Mouse (Mus musculus): ENCODE measurements around the gene Setdb1. TPM values are rescaled to one million over a fixed set of nuclear protein-coding genes. Genes with fewer than 3 reads are reported as not detected.

Setdb1 gene
- polyA plus RNA-seq, 1 experiment from 2014 or later = 12.0 TPM

GRCm38 (mm10) chr3:95310496-95310895 is 46.5 kb downstream of the Setdb1 start:
- no peak for ATAC-seq (ENCODE audit: insufficient read depth)
- Histone ChIP-seq H3K9me3 (replicated peaks) (no peaks in the 10 kb centered on the region), H3K9ac (no peak overlapping the region), H3K4me1 (replicated peaks) (peaks cover 54% of the 10 kb centered on the region), H3K4me3 (replicated peaks) (no peak overlapping the region), H3K27ac (replicated peaks) (no peak overlapping the region), H3K27me3 (no peaks in the 10 kb centered on the region), H3K36me3 (replicated peaks) (peaks cover 5% of the 10 kb centered on the region; the same call in 1 of the 2 replicates), H3K4me2 (no peak overlapping the region)
- WGBS (ENCODE audit: insufficient replicate concordance) = 36% methylated on average over 3 of the region's 3 CpGs

GRCm38 (mm10) chr3:95307100-95307499 is 49.9 kb downstream of the Setdb1 start, which contains the start of gene Anxa9:
Gene Anxa9, minus strand, starts transcription at chr3:95307176.
- Histone ChIP-seq H3K4me3 (replicated peaks) (no peak within 1 kb of the TSS), H3K27ac (replicated peaks) (no peak within 1 kb of the TSS), H3K4me1 (replicated peaks) (peaks cover 26% of the 10 kb centered on the region), H3K9me3 (replicated peaks) (no peaks in the 10 kb centered on the region), H3K4me2 (no peak within 1 kb of the TSS), H3K27me3 (no peaks in the 10 kb centered on the region), H3K9ac (no peak within 1 kb of the TSS), H3K36me3 (replicated peaks) (peaks cover 7% of the 10 kb centered on the region; the same call in 1 of the 2 replicates)
- 62% methylated on average over 7 of the region's 7 CpGs for WGBS (ENCODE audit: insufficient replicate concordance)
- ATAC-seq (ENCODE audit: insufficient read depth) = no peak

GRCm38 (mm10) chr3:95306244-95306643 is 50.8 kb downstream of the Setdb1 start:
- WGBS (ENCODE audit: insufficient replicate concordance) = 70% methylated on average over 4 of the region's 4 CpGs
- ATAC-seq (ENCODE audit: insufficient read depth) = no peak
- H3K36me3 ChIP-seq (replicated peaks) = peaks cover 7% of the 10 kb centered on the region; the same call in 1 of the 2 replicates
- H3K4me3 ChIP-seq (replicated peaks) = no peak overlapping the region
- H3K9ac ChIP-seq = no peak overlapping the region
- no peak overlapping the region for H3K27ac ChIP-seq (replicated peaks)
- peaks cover 18% of the 10 kb centered on the region for H3K4me1 ChIP-seq (replicated peaks)
- no peak overlapping the region for H3K4me2 ChIP-seq
- no peaks in the 10 kb centered on the region for H3K27me3 ChIP-seq
- no peaks in the 10 kb centered on the region for H3K9me3 ChIP-seq (replicated peaks)

DNA sequence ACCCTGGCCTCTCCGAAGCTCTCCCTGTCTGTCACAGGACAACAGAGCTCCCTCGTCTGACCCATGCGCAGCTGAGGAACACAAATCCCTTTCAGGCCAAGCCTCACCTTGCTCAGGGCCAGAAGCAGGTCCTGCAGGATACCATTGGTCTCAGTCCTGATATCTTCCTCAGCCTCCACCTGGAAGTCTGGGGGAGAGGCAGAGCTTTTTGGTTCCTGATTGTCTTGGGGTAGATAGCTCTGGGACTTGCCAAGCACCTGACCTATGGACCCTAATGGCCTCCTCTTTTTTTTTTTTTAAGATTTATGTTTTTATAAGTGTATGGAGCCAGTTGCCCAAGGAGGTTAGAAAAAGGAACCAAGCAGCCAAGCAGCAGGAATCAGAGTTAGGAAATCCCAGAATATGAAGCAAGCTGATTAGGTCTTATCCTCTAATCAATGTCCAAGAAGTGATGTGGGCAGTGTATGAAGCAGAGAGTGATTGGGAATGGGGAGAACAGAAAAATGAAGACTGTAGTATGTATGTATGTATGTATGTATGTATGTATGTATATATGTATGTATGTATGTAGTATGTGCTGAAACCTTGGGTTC is 55.7 kb downstream of the Setdb1 start:
- no peak for ATAC-seq (ENCODE audit: insufficient read depth)

GRCm38 (mm10) chr3:95298018-95298417 is 59.0 kb downstream of the Setdb1 start:
- peak; percentile 28; the same call in 1 of the 2 replicates for ATAC-seq (ENCODE audit: insufficient read depth)
- 42% methylated on average over 7 of the region's 7 CpGs for WGBS (ENCODE audit: insufficient replicate concordance)
- peaks cover 47% of the 10 kb centered on the region for H3K4me1 ChIP-seq (replicated peaks)
- H3K4me2 ChIP-seq = no peak overlapping the region
- peaks cover 48% of the 10 kb centered on the region for H3K36me3 ChIP-seq (replicated peaks)
- H3K9me3 ChIP-seq (replicated peaks) = no peaks in the 10 kb centered on the region
- H3K4me3 ChIP-seq (replicated peaks) = no peak overlapping the region
- no peak overlapping the region for H3K9ac ChIP-seq
- no peaks in the 10 kb centered on the region for H3K27me3 ChIP-seq
- H3K27ac ChIP-seq (replicated peaks) = 0 out of 2 replicates have a peak overlapping the region, but pooled peaks have one; percentile 31

More for the DNA sequence above, 55.7 kb downstream of the Setdb1 start:
- H3K4me1 ChIP-seq (replicated peaks) = peaks cover 15% of the 10 kb centered on the region
- H3K27ac ChIP-seq (replicated peaks) = no peak overlapping the region
- WGBS (ENCODE audit: insufficient replicate concordance) = 83% methylated on average over 3 of the region's 3 CpGs
- no peak overlapping the region for H3K4me3 ChIP-seq (replicated peaks)
- H3K4me2 ChIP-seq = no peak overlapping the region
- no peaks in the 10 kb centered on the region for H3K27me3 ChIP-seq
- H3K9me3 ChIP-seq (replicated peaks) = no peaks in the 10 kb centered on the region
- H3K9ac ChIP-seq = no peak overlapping the region
- H3K36me3 ChIP-seq (replicated peaks) = peaks cover 26% of the 10 kb centered on the region

- no peak overlapping the region for H3K9ac ChIP-seq
- H3K4me2 ChIP-seq = no peak overlapping the region
- no peak overlapping the region for H3K4me3 ChIP-seq (replicated peaks)
- peaks cover 61% of the 10 kb centered on the region for H3K36me3 ChIP-seq (replicated peaks)
- H3K4me1 ChIP-seq (replicated peaks) = peaks cover 54% of the 10 kb centered on the region
- H3K9me3 ChIP-seq (replicated peaks) = no peaks in the 10 kb centered on the region
- peak overlapping the region; percentile 29; the same call in 1 of the 2 replicates for H3K27ac ChIP-seq (replicated peaks)
- ATAC-seq (ENCODE audit: insufficient read depth) = no peak
- WGBS (ENCODE audit: insufficient replicate concordance) = 10% methylated on average over 5 of the region's 5 CpGs
- no peaks in the 10 kb centered on the region for H3K27me3 ChIP-seq
Measured at GRCm38 (mm10) chr3:95296103-95296469, 60.9 kb downstream of the Setdb1 start.

GRCm38 (mm10) chr3:95295321-95296102 is 61.5 kb downstream of the Setdb1 start:
- Histone ChIP-seq H3K27me3 (no peaks in the 10 kb centered on the region), H3K9me3 (replicated peaks) (no peaks in the 10 kb centered on the region), H3K4me1 (replicated peaks) (peaks cover 57% of the 10 kb centered on the region), H3K27ac (replicated peaks) (peak overlapping the region; percentile 41), H3K4me3 (replicated peaks) (no peak overlapping the region), H3K9ac (no peak overlapping the region), H3K4me2 (no peak overlapping the region), H3K36me3 (replicated peaks) (peaks cover 66% of the 10 kb centered on the region)
- ATAC-seq (ENCODE audit: insufficient read depth) = peak; percentile 29; the same call in 1 of the 2 replicates
- WGBS (ENCODE audit: insufficient replicate concordance) = 68% methylated on average over 11 of the region's 11 CpGs

- peaks cover 57% of the 10 kb centered on the region for H3K4me1 ChIP-seq (replicated peaks)
- no peak overlapping the region for H3K9ac ChIP-seq
- no peak overlapping the region for H3K4me2 ChIP-seq
- H3K9me3 ChIP-seq (replicated peaks) = no peaks in the 10 kb centered on the region
- no peak overlapping the region for H3K4me3 ChIP-seq (replicated peaks)
- peak overlapping the region; percentile 41; the same call in 1 of the 2 replicates for H3K27ac ChIP-seq (replicated peaks)
- no peak for ATAC-seq (ENCODE audit: insufficient read depth)
- 63% methylated on average over 5 of the region's 5 CpGs for WGBS (ENCODE audit: insufficient replicate concordance)
- H3K27me3 ChIP-seq = no peaks in the 10 kb centered on the region
- H3K36me3 ChIP-seq (replicated peaks) = peaks cover 68% of the 10 kb centered on the region
Measured at GRCm38 (mm10) chr3:95294718-95295117, 62.3 kb downstream of the Setdb1 start.

DNA sequence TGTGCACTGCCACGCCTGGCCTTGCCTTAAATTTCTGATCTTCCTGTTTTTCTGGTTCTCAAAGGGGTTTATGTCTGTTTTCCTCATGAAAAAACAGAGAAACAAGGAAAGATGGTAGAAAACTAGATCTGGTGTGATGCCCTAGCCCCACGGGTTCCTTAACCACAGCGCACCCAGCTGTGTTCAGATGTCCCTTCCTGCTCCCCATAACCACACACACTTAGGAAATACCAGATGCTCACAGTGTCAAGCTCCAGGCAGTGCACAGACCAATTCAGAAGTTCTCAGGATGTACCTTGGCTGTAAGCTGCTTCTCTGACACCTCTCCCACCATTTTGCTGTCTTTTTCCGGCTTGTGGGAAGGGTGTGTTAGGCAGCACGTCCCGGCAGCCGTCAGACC is 62.7 kb downstream of the Setdb1 start:
- Histone ChIP-seq H3K4me1 (replicated peaks) (peaks cover 57% of the 10 kb centered on the region), H3K9me3 (replicated peaks) (no peaks in the 10 kb centered on the region), H3K4me3 (replicated peaks) (no peak overlapping the region), H3K27ac (replicated peaks) (peak overlapping the region; percentile 24), H3K4me2 (no peak overlapping the region), H3K36me3 (replicated peaks) (peaks cover 72% of the 10 kb centered on the region), H3K9ac (no peak overlapping the region), H3K27me3 (no peaks in the 10 kb centered on the region)
- no peak for ATAC-seq (ENCODE audit: insufficient read depth)
- 54% methylated on average over 7 of the region's 7 CpGs for WGBS (ENCODE audit: insufficient replicate concordance)

DNA sequence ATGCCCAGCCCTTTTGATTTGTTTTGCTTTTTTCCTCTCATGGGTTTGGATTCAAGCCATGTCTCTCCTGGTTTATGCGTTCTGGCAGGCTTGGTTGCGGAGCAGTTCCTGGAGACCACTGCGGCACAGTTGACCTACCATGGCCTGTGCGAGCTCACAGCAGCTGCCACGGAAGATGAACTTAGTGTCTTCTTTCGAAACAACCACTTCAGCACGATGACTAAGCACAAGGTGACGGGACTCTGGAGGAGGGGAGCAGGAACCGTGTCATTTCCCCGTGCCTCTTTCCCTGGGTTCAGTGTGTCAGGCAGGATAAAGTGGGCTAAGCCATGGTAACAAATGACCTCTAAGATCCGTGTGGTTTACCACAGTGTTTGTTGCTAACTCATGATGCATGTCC is 63.5 kb downstream of the Setdb1 start:
- Histone ChIP-seq H3K9ac (no peak overlapping the region), H3K27ac (replicated peaks) (peak overlapping the region; percentile 58), H3K36me3 (replicated peaks) (peaks cover 77% of the 10 kb centered on the region), H3K9me3 (replicated peaks) (no peaks in the 10 kb centered on the region), H3K4me2 (no peak overlapping the region; the same call in 1 of the 2 replicates), H3K4me3 (replicated peaks) (no peak overlapping the region), H3K27me3 (no peaks in the 10 kb centered on the region), H3K4me1 (replicated peaks) (peaks cover 57% of the 10 kb centered on the region)
- ATAC-seq (ENCODE audit: insufficient read depth) = peak; percentile 15; the same call in 1 of the 2 replicates
- WGBS (ENCODE audit: insufficient replicate concordance) = 25% methylated on average over 11 of the region's 11 CpGs

- WGBS (ENCODE audit: insufficient replicate concordance) = 56% methylated on average over 2 of the region's 2 CpGs
- no peak overlapping the region for H3K4me3 ChIP-seq (replicated peaks)
- H3K4me2 ChIP-seq = no peak overlapping the region
- H3K27me3 ChIP-seq = no peaks in the 10 kb centered on the region
- no peak for ATAC-seq (ENCODE audit: insufficient read depth)
- peaks cover 52% of the 10 kb centered on the region for H3K4me1 ChIP-seq (replicated peaks)
- H3K36me3 ChIP-seq (replicated peaks) = peaks cover 83% of the 10 kb centered on the region
- H3K9me3 ChIP-seq (replicated peaks) = no peaks in the 10 kb centered on the region
- H3K9ac ChIP-seq = no peak overlapping the region
- peak overlapping the region; percentile 58; the same call in 1 of the 2 replicates for H3K27ac ChIP-seq (replicated peaks)
Measured at GRCm38 (mm10) chr3:95292899-95293298, 64.1 kb downstream of the Setdb1 start.

Data from liver, embryonic 15.5 days (tissue).